In genomic region chr2:110214991-110215684, GRCm38 (mm10) we compare ENCODE assay signal across 24 mouse cellular contexts.
DNase-seq lines count a peak whose midpoint lies in the region; ATAC-seq and TF ChIP-seq lines count a peak whose summit lies in the region.
"Had no signal": no experiment of that assay in that cellular context is flagged by ENCODE, and none has a peak within 500 bp of the region (broad histone marks: within the 10 kb centered on the region; RNA-seq: fewer than 3 reads in every experiment).

No protein-coding gene starts in this region.

- no peak for DNase-seq in limb, embryonic 10.5 days (ENCODE audit: low spot score)
- no peak for DNase-seq in ovary, postnatal 36 days (ENCODE audit: low spot score)
- DNase-seq: adrenal gland, adult 8-10 months; cerebellum, adult 11 months; cerebellum, postnatal 14 days; gastrocnemius, adult 2 months; heart, adult 18-20 months; layer of hippocampus, adult 9-11 months; spleen, adult 18-20 months; thymus, postnatal 4 days had no signal

- H3K4me2 ChIP-seq in limb, embryonic 15.5 days: no peak overlapping the region
- H3K4me2 ChIP-seq in intestine, postnatal 0 days (replicated peaks; ENCODE audit: low read depth): peak overlapping the region; percentile 40; the same call in 1 of the 2 replicates
- no peak overlapping the region for H3K4me2 ChIP-seq in kidney, embryonic 16.5 days (replicated peaks; ENCODE audit: low read depth, low read length)
- H3K4me2 ChIP-seq in stomach, embryonic 16.5 days (ENCODE audit: low read depth, low read length): no peak overlapping the region
- no peak overlapping the region for H3K4me2 ChIP-seq in hindbrain, embryonic 12.5 days (replicated peaks)
- H3K4me2 ChIP-seq: heart, embryonic 15.5 days; limb, embryonic 13.5 days; midbrain, embryonic 15.5 days had no signal

- no peak overlapping the region for H3K4me3 ChIP-seq in limb, embryonic 15.5 days
- H3K4me3 ChIP-seq in limb, embryonic 10.5 days: no peak overlapping the region
- no peak overlapping the region for H3K4me3 ChIP-seq in intestine, postnatal 0 days (ENCODE audit: low read depth, low read length)
- no peak overlapping the region for H3K4me3 ChIP-seq in kidney, embryonic 16.5 days (ENCODE audit: low read length)
- H3K4me3 ChIP-seq in stomach, embryonic 16.5 days (replicated peaks; ENCODE audit: low read length): no peak overlapping the region
- no peak overlapping the region for H3K4me3 ChIP-seq in hindbrain, embryonic 12.5 days
- H3K4me3 ChIP-seq: erythroblast, embryonic 14.5 days; gastrocnemius, adult 2 months; heart, embryonic 15.5 days; hindbrain, embryonic 10.5 days; limb, embryonic 13.5 days; midbrain, embryonic 15.5 days had no signal

- 49% methylated on average over 9 of the region's 9 CpGs for WGBS in limb, embryonic 15.5 days
- 80% methylated on average over 9 of the region's 9 CpGs for WGBS in limb, embryonic 10.5 days
- WGBS in intestine, postnatal 0 days: 26% methylated on average over 9 of the region's 9 CpGs
- WGBS in kidney, embryonic 16.5 days: 26% methylated on average over 9 of the region's 9 CpGs
- 33% methylated on average over 9 of the region's 9 CpGs for WGBS in stomach, embryonic 16.5 days
- WGBS in hindbrain, embryonic 12.5 days: 68% methylated on average over 9 of the region's 9 CpGs

- peak overlapping the region; percentile 13; the same call in 1 of the 2 replicates for H3K27ac ChIP-seq in limb, embryonic 15.5 days
- H3K27ac ChIP-seq in limb, embryonic 10.5 days: no peak overlapping the region
- no peak overlapping the region for H3K27ac ChIP-seq in intestine, postnatal 0 days (ENCODE audit: low read depth, low read length)
- H3K27ac ChIP-seq in kidney, embryonic 16.5 days (ENCODE audit: low read length): peak overlapping the region; percentile 91
- H3K27ac ChIP-seq in stomach, embryonic 16.5 days (ENCODE audit: low read length): 0 out of 2 replicates have a peak overlapping the region, but pooled peaks have one; percentile 13
- H3K27ac ChIP-seq in hindbrain, embryonic 12.5 days: no peak overlapping the region
- H3K27ac ChIP-seq: heart, embryonic 15.5 days; hindbrain, embryonic 10.5 days; limb, embryonic 13.5 days; midbrain, embryonic 15.5 days had no signal

- TF ChIP-seq CTCF in intestine, postnatal 0 days (IDR thresholded peaks at IDR 0.05; ENCODE audit: low read depth): no peak

- no peak overlapping the region for H3K9ac ChIP-seq in limb, embryonic 15.5 days
- no peak overlapping the region for H3K9ac ChIP-seq in intestine, postnatal 0 days (ENCODE audit: low read depth, low read length)
- no peak overlapping the region; the same call in 1 of the 2 replicates for H3K9ac ChIP-seq in kidney, embryonic 16.5 days (replicated peaks; ENCODE audit: low read length)
- no peak overlapping the region for H3K9ac ChIP-seq in stomach, embryonic 16.5 days (ENCODE audit: low read length)
- no peak overlapping the region for H3K9ac ChIP-seq in hindbrain, embryonic 12.5 days
- H3K9ac ChIP-seq: heart, embryonic 15.5 days; limb, embryonic 13.5 days; midbrain, embryonic 15.5 days had no signal

- no peaks in the 10 kb centered on the region for H3K36me3 ChIP-seq in limb, embryonic 15.5 days
- no peaks in the 10 kb centered on the region for H3K36me3 ChIP-seq in limb, embryonic 10.5 days
- no peaks in the 10 kb centered on the region for H3K36me3 ChIP-seq in intestine, postnatal 0 days (ENCODE audit: control insufficient read depth, insufficient read depth)
- no peaks in the 10 kb centered on the region for H3K36me3 ChIP-seq in kidney, embryonic 16.5 days (ENCODE audit: insufficient read depth, low read length)
- no peaks in the 10 kb centered on the region for H3K36me3 ChIP-seq in stomach, embryonic 16.5 days (ENCODE audit: control insufficient read depth, insufficient read depth, low read length)
- no peaks in the 10 kb centered on the region for H3K36me3 ChIP-seq in hindbrain, embryonic 12.5 days
- H3K36me3 ChIP-seq: heart, embryonic 15.5 days; hindbrain, embryonic 10.5 days; limb, embryonic 13.5 days; midbrain, embryonic 15.5 days had no signal

- no peak for ATAC-seq in limb, embryonic 15.5 days (ENCODE audit: insufficient number of reproducible peaks, low FRiP score, low TSS enrichment, low read depth)
- ATAC-seq in intestine, postnatal 0 days: 0 out of 2 replicates have a peak, but pooled peaks have one; percentile 44
- ATAC-seq in kidney, embryonic 16.5 days (ENCODE audit: low FRiP score, low TSS enrichment): peak; percentile 91
- ATAC-seq in stomach, embryonic 16.5 days (ENCODE audit: insufficient read depth, low FRiP score): no peak
- ATAC-seq in frontal cortex, adult (ENCODE audit: low TSS enrichment): no peak
- ATAC-seq in hindbrain, embryonic 12.5 days (ENCODE audit: low FRiP score): no peak
- ATAC-seq: forebrain, embryonic 16.5 days; inflammation-experienced regulatory T-cells, adult 6 months; midbrain, embryonic 15.5 days had no signal

- no peaks in the 10 kb centered on the region for H3K9me3 ChIP-seq in limb, embryonic 15.5 days
- no peaks in the 10 kb centered on the region for H3K9me3 ChIP-seq in limb, embryonic 10.5 days (replicated peaks)
- H3K9me3 ChIP-seq in intestine, postnatal 0 days (ENCODE audit: control insufficient read depth): no peaks in the 10 kb centered on the region
- H3K9me3 ChIP-seq in kidney, embryonic 16.5 days (ENCODE audit: low read length): no peaks in the 10 kb centered on the region
- H3K9me3 ChIP-seq in stomach, embryonic 16.5 days (replicated peaks; ENCODE audit: control insufficient read depth, low read length): no peaks in the 10 kb centered on the region
- no peaks in the 10 kb centered on the region for H3K9me3 ChIP-seq in hindbrain, embryonic 12.5 days (replicated peaks)
- H3K9me3 ChIP-seq: heart, embryonic 15.5 days; hindbrain, embryonic 10.5 days; limb, embryonic 13.5 days; midbrain, embryonic 15.5 days had no signal

- peaks cover 15% of the 10 kb centered on the region; the same call in 1 of the 2 replicates for H3K4me1 ChIP-seq in limb, embryonic 15.5 days
- H3K4me1 ChIP-seq in limb, embryonic 10.5 days: no peaks in the 10 kb centered on the region
- H3K4me1 ChIP-seq in intestine, postnatal 0 days (replicated peaks; ENCODE audit: control insufficient read depth, insufficient read depth, low read length): 0 out of 2 replicates have a peak, but pooled peaks cover 3% of the 10 kb centered on the region
- H3K4me1 ChIP-seq in kidney, embryonic 16.5 days (ENCODE audit: insufficient read depth, low read length): peaks cover 25% of the 10 kb centered on the region
- H3K4me1 ChIP-seq in stomach, embryonic 16.5 days (ENCODE audit: control insufficient read depth, insufficient read depth, low read length): peaks cover 20% of the 10 kb centered on the region
- H3K4me1 ChIP-seq in hindbrain, embryonic 12.5 days: no peaks in the 10 kb centered on the region
- H3K4me1 ChIP-seq: heart, embryonic 15.5 days; hindbrain, embryonic 10.5 days; midbrain, embryonic 15.5 days had no signal

- no peaks in the 10 kb centered on the region for H3K27me3 ChIP-seq in limb, embryonic 15.5 days
- no peaks in the 10 kb centered on the region for H3K27me3 ChIP-seq in limb, embryonic 10.5 days (ENCODE audit: low read depth, poor library complexity, severe bottlenecking)
- H3K27me3 ChIP-seq in intestine, postnatal 0 days (replicated peaks; ENCODE audit: control insufficient read depth, insufficient read depth, low read length): no peaks in the 10 kb centered on the region
- no peaks in the 10 kb centered on the region for H3K27me3 ChIP-seq in kidney, embryonic 16.5 days (ENCODE audit: insufficient read depth, low read length)
- no peaks in the 10 kb centered on the region for H3K27me3 ChIP-seq in stomach, embryonic 16.5 days (ENCODE audit: control insufficient read depth, insufficient read depth, low read length)
- no peaks in the 10 kb centered on the region for H3K27me3 ChIP-seq in hindbrain, embryonic 12.5 days
- H3K27me3 ChIP-seq: CH12.LX; heart, embryonic 15.5 days; limb, embryonic 13.5 days; midbrain, embryonic 15.5 days had no signal

Comparison
In these comparisons a context has a peak if more than half of its experiments do, and no peak if none do; other contexts are left out.
1. H3K27ac ChIP-seq: peak in limb, embryonic 15.5 days (single experiment), kidney, embryonic 16.5 days (single experiment) and stomach, embryonic 16.5 days (single experiment); none in limb, embryonic 10.5 days (single experiment), intestine, postnatal 0 days (single experiment) and hindbrain, embryonic 12.5 days (single experiment).
2. ATAC-seq: peak in intestine, postnatal 0 days (single experiment) and kidney, embryonic 16.5 days (single experiment); none in limb, embryonic 15.5 days (single experiment), stomach, embryonic 16.5 days (single experiment), frontal cortex, adult (single experiment) and hindbrain, embryonic 12.5 days (single experiment).